Mouse (Mus musculus): Measurements from ENCODE around the gene Grap2. TPM values are rescaled to one million over a fixed set of nuclear protein-coding genes. Genes with fewer than 3 reads are reported as not detected.

The Grap2 gene
- polyA plus RNA-seq, 1 experiment: 0.25 TPM

GRCm38 (mm10) chr15:80593877-80594276, 21.5 kb downstream of the Grap2 start:
- Histone ChIP-seq H3K27ac (ENCODE audit: insufficient read depth, low read length) (no peak overlapping the region), H3K4me1 (ENCODE audit: control insufficient read depth, insufficient read depth, low read length) (no peaks in the 10 kb centered on the region), H3K4me3 (ENCODE audit: insufficient read depth, low read length) (no peak overlapping the region)
- no peak for TF ChIP-seq POLR2A (IDR thresholded peaks at IDR 0.05; ENCODE audit: extremely low read depth, insufficient read depth, low read length)
- TF ChIP-seq CTCF (IDR thresholded peaks at IDR 0.05; ENCODE audit: extremely low read depth, insufficient read depth, low read length): no peak

- Histone ChIP-seq H3K4me3 (ENCODE audit: insufficient read depth, low read length) (no peak overlapping the region), H3K27ac (ENCODE audit: insufficient read depth, low read length) (no peak overlapping the region), H3K4me1 (ENCODE audit: control insufficient read depth, insufficient read depth, low read length) (no peaks in the 10 kb centered on the region)
- TF ChIP-seq CTCF (IDR thresholded peaks at IDR 0.05; ENCODE audit: extremely low read depth, insufficient read depth, low read length): no peak
- TF ChIP-seq POLR2A (IDR thresholded peaks at IDR 0.05; ENCODE audit: extremely low read depth, insufficient read depth, low read length): no peak
These were observed 26.4 kb downstream of the Grap2 start for GRCm38 (mm10) chr15:80598750-80599149.

- Histone ChIP-seq H3K27ac (ENCODE audit: insufficient read depth, low read length) (no peak overlapping the region), H3K4me1 (ENCODE audit: control insufficient read depth, insufficient read depth, low read length) (no peaks in the 10 kb centered on the region), H3K4me3 (ENCODE audit: insufficient read depth, low read length) (no peak overlapping the region)
- TF ChIP-seq CTCF (IDR thresholded peaks at IDR 0.05; ENCODE audit: extremely low read depth, insufficient read depth, low read length) (no peak), POLR2A (IDR thresholded peaks at IDR 0.05; ENCODE audit: extremely low read depth, insufficient read depth, low read length) (no peak)
These were observed 26.9 kb downstream of the Grap2 start for GRCm38 (mm10) chr15:80599213-80599750.

- Histone ChIP-seq H3K27ac (ENCODE audit: insufficient read depth, low read length) (no peak overlapping the region), H3K4me1 (ENCODE audit: control insufficient read depth, insufficient read depth, low read length) (no peaks in the 10 kb centered on the region), H3K4me3 (ENCODE audit: insufficient read depth, low read length) (no peak overlapping the region)
- TF ChIP-seq POLR2A (IDR thresholded peaks at IDR 0.05; ENCODE audit: extremely low read depth, insufficient read depth, low read length) (no peak), CTCF (IDR thresholded peaks at IDR 0.05; ENCODE audit: extremely low read depth, insufficient read depth, low read length) (no peak)
These were observed 27.4 kb downstream of the Grap2 start for GRCm38 (mm10) chr15:80599843-80600242.

- no peak overlapping the region for H3K27ac ChIP-seq (ENCODE audit: insufficient read depth, low read length)
- TF ChIP-seq POLR2A (IDR thresholded peaks at IDR 0.05; ENCODE audit: extremely low read depth, insufficient read depth, low read length) (no peak), CTCF (IDR thresholded peaks at IDR 0.05; ENCODE audit: extremely low read depth, insufficient read depth, low read length) (no peak)
These were observed 29.1 kb downstream of the Grap2 start for GRCm38 (mm10) chr15:80601456-80601855.

GRCm38 (mm10) chr15:80602487-80602886, 30.1 kb downstream of the Grap2 start:
- Histone ChIP-seq H3K27ac (ENCODE audit: insufficient read depth, low read length) (no peak overlapping the region), H3K4me3 (ENCODE audit: insufficient read depth, low read length) (no peak overlapping the region), H3K4me1 (ENCODE audit: control insufficient read depth, insufficient read depth, low read length) (no peaks in the 10 kb centered on the region; the same call in 1 of the 2 replicates)
- TF ChIP-seq CTCF (IDR thresholded peaks at IDR 0.05; ENCODE audit: extremely low read depth, insufficient read depth, low read length) (no peak), POLR2A (IDR thresholded peaks at IDR 0.05; ENCODE audit: extremely low read depth, insufficient read depth, low read length) (no peak)

More at GRCm38 (mm10) chr15:80601456-80601855, 29.1 kb downstream of the Grap2 start:
- Histone ChIP-seq H3K4me1 (ENCODE audit: control insufficient read depth, insufficient read depth, low read length) (no peaks in the 10 kb centered on the region; the same call in 1 of the 2 replicates), H3K4me3 (ENCODE audit: insufficient read depth, low read length) (no peak overlapping the region)

- H3K27ac ChIP-seq (ENCODE audit: insufficient read depth, low read length): no peak overlapping the region
- no peak for TF ChIP-seq POLR2A (IDR thresholded peaks at IDR 0.05; ENCODE audit: extremely low read depth, insufficient read depth, low read length)
- no peak for TF ChIP-seq CTCF (IDR thresholded peaks at IDR 0.05; ENCODE audit: extremely low read depth, insufficient read depth, low read length)
- H3K4me3 ChIP-seq (ENCODE audit: insufficient read depth, low read length): no peak overlapping the region
These were observed 31.6 kb downstream of the Grap2 start for GRCm38 (mm10) chr15:80604026-80604425.

GRCm38 (mm10) chr15:80607970-80608369, 35.6 kb downstream of the Grap2 start:
- H3K4me1 ChIP-seq (ENCODE audit: control insufficient read depth, insufficient read depth, low read length): no peaks in the 10 kb centered on the region; the same call in 1 of the 2 replicates
- no peak overlapping the region for H3K4me3 ChIP-seq (ENCODE audit: insufficient read depth, low read length)
- no peak overlapping the region for H3K27ac ChIP-seq (ENCODE audit: insufficient read depth, low read length)
- no peak for TF ChIP-seq CTCF (IDR thresholded peaks at IDR 0.05; ENCODE audit: extremely low read depth, insufficient read depth, low read length)
- TF ChIP-seq POLR2A (IDR thresholded peaks at IDR 0.05; ENCODE audit: extremely low read depth, insufficient read depth, low read length): no peak

More at GRCm38 (mm10) chr15:80604026-80604425, 31.6 kb downstream of the Grap2 start:
- no peaks in the 10 kb centered on the region; the same call in 1 of the 2 replicates for H3K4me1 ChIP-seq (ENCODE audit: control insufficient read depth, insufficient read depth, low read length)

GRCm38 (mm10) chr15:80610335-80610734, 37.9 kb downstream of the Grap2 start:
- Histone ChIP-seq H3K4me1 (ENCODE audit: control insufficient read depth, insufficient read depth, low read length) (no peaks in the 10 kb centered on the region), H3K27ac (ENCODE audit: insufficient read depth, low read length) (no peak overlapping the region), H3K4me3 (ENCODE audit: insufficient read depth, low read length) (no peak overlapping the region)
- no peak for TF ChIP-seq POLR2A (IDR thresholded peaks at IDR 0.05; ENCODE audit: extremely low read depth, insufficient read depth, low read length)
- no peak for TF ChIP-seq CTCF (IDR thresholded peaks at IDR 0.05; ENCODE audit: extremely low read depth, insufficient read depth, low read length)

- TF ChIP-seq CTCF (IDR thresholded peaks at IDR 0.05; ENCODE audit: extremely low read depth, insufficient read depth, low read length) (no peak), POLR2A (IDR thresholded peaks at IDR 0.05; ENCODE audit: extremely low read depth, insufficient read depth, low read length) (no peak)
- Histone ChIP-seq H3K27ac (ENCODE audit: insufficient read depth, low read length) (no peak overlapping the region), H3K4me3 (ENCODE audit: insufficient read depth, low read length) (no peak overlapping the region), H3K4me1 (ENCODE audit: control insufficient read depth, insufficient read depth, low read length) (no peaks in the 10 kb centered on the region)
These were observed 39.1 kb downstream of the Grap2 start for GRCm38 (mm10) chr15:80611478-80611877.
